Mouse (Mus musculus) MEL (cell line): ENCODE measurements around the gene Poc1a. TPM values are rescaled to one million over a fixed set of nuclear protein-coding genes. Genes with fewer than 3 reads are reported as not detected.

ENCODE experiments used
- DNase-seq: peaks from one replicate; pipeline ENCODE4 v3.0.0; 2011; ENCODE audit warnings: low read depth, low spot score
- H3K27ac ChIP-seq: 2 replicates; pipeline ENCODE4 v1.5.1; 2012; ENCODE audit warnings: low read depth, mild to moderate bottlenecking, control low read depth, low read length, moderate library complexity; ENCODE audit not compliant: control insufficient read depth
- H3K27me3 ChIP-seq, 2 experiments: fragments of 150-350 bp in 1 of 2; sonication (generic) in 1 of 2; 2 replicates each; pipeline ENCODE4 v1.6.1; 2012; ENCODE audit warnings: low read length in 2 of 2, mild to moderate bottlenecking in 2 of 2, improper control_type of control experiment in 1 of 2, moderate library complexity in 1 of 2; ENCODE audit not compliant: insufficient read depth in 2 of 2, control insufficient read depth in 1 of 2
- H3K36me3 ChIP-seq, 2 experiments: 2 replicates each; pipeline ENCODE4 v1.6.1; 2012 to 2014; ENCODE audit warnings: low read length in 2 of 2, improper control_type of control experiment in 1 of 2, inconsistent platforms in 1 of 2, mild to moderate bottlenecking in 1 of 2; ENCODE audit not compliant: insufficient read depth in 2 of 2, control insufficient read depth in 1 of 2
- H3K4me1 ChIP-seq, 2 experiments: fragments of 150-350 bp in 1 of 2; sonication (generic) in 1 of 2; 2 replicates each; pipeline ENCODE4 v1.6.1; 2012; ENCODE audit warnings: low read length in 2 of 2, improper control_type of control experiment in 1 of 2, mild to moderate bottlenecking in 1 of 2; ENCODE audit not compliant: insufficient read depth in 2 of 2, control insufficient read depth in 1 of 2
- H3K4me3 ChIP-seq, 2 experiments: fragments of 150-350 bp in 1 of 2; sonication (generic) in 1 of 2; 2 replicates each; pipeline ENCODE4 v1.5.1; 2012; ENCODE audit warnings: low read depth in 2 of 2, low read length in 2 of 2, mild to moderate bottlenecking in 2 of 2, moderate library complexity in 2 of 2, control low read depth in 1 of 2, improper control_type of control experiment in 1 of 2; ENCODE audit not compliant: control insufficient read depth in 1 of 2, insufficient read depth in 1 of 2
- H3K79me2 ChIP-seq: 2 replicates; pipeline ENCODE4 v1.6.1; 2012; ENCODE audit warnings: mild to moderate bottlenecking, low read length, moderate library complexity; ENCODE audit not compliant: control insufficient read depth, poor library complexity, insufficient read depth
- H3K9ac ChIP-seq: 2 replicates; pipeline ENCODE4 v1.6.1; 2012; ENCODE audit warnings: low read depth, mild to moderate bottlenecking, control low read depth, low read length, moderate library complexity; ENCODE audit not compliant: control insufficient read depth, poor library complexity, severe bottlenecking
- H3K9me3 ChIP-seq: fragments of 150-350 bp; sonication (generic); replicated peaks from 2 replicates; pipeline ENCODE4 v1.6.1; 2012; ENCODE audit warnings: mild to moderate bottlenecking, low read length, improper control_type of control experiment, moderate library complexity; ENCODE audit not compliant: insufficient read depth
- BHLHE40 ChIP-seq: IDR thresholded peaks from 2 replicates; pipeline ENCODE4 v1.6.1; 2012; ENCODE audit warnings: low read depth, mild to moderate bottlenecking, inconsistent platforms, low read length, improper control_type of control experiment, borderline replicate concordance
- CHD2 ChIP-seq: IDR thresholded peaks from 2 replicates; pipeline ENCODE4 v1.6.1; 2011; ENCODE audit warnings: low read length, improper control_type of control experiment
- ELF1 ChIP-seq: IDR thresholded peaks from 2 replicates; pipeline ENCODE4 v1.6.1; 2014; ENCODE audit warnings: low read depth, mild to moderate bottlenecking, inconsistent platforms, low read length, improper control_type of control experiment, moderate library complexity
- EP300 ChIP-seq, 2 experiments: IDR thresholded peaks; 2 replicates each; pipeline ENCODE4 v1.6.1; 2011; ENCODE audit warnings: improper control_type of control experiment in 2 of 2, low read length in 2 of 2, low read depth in 1 of 2, mild to moderate bottlenecking in 1 of 2
- GATA1 ChIP-seq: IDR thresholded peaks from 2 replicates; pipeline ENCODE4 v1.6.1; 2011; ENCODE audit warnings: low read depth, low read length, improper control_type of control experiment
- JUND ChIP-seq: IDR thresholded peaks from 2 replicates; pipeline ENCODE4 v1.6.1; 2011; ENCODE audit warnings: low read depth, mild to moderate bottlenecking, improper control_type of control experiment, low read length
- MAFK ChIP-seq: IDR thresholded peaks from 2 replicates; pipeline ENCODE4 v1.6.1; 2011; ENCODE audit warnings: low read depth, mild to moderate bottlenecking, low read length, improper control_type of control experiment, borderline replicate concordance
- MAX ChIP-seq: IDR thresholded peaks from 2 replicates; pipeline ENCODE4 v1.6.1; 2011; ENCODE audit warnings: low read length, improper control_type of control experiment
- MAZ ChIP-seq: IDR thresholded peaks from 2 replicates; pipeline ENCODE4 v1.6.1; 2012; ENCODE audit warnings: low read depth, mild to moderate bottlenecking, inconsistent platforms, low read length, improper control_type of control experiment
- MEF2A ChIP-seq: IDR thresholded peaks from 2 replicates; pipeline ENCODE4 v1.6.1; 2014; ENCODE audit warnings: low read depth, mild to moderate bottlenecking, inconsistent platforms, low read length, improper control_type of control experiment; ENCODE audit not compliant: poor library complexity, insufficient replicate concordance, severe bottlenecking; ENCODE audit errors: extremely low read depth
- MYB ChIP-seq: IDR thresholded peaks from 2 replicates; pipeline ENCODE4 v1.6.1; 2011; ENCODE audit warnings: mild to moderate bottlenecking, low read depth, low read length, improper control_type of control experiment
- NELFE ChIP-seq: IDR thresholded peaks from 2 replicates; pipeline ENCODE4 v1.6.1; 2011; ENCODE audit warnings: low read depth, low read length, improper control_type of control experiment
- NRF1 ChIP-seq: IDR thresholded peaks from 2 replicates; pipeline ENCODE4 v1.6.1; 2014; ENCODE audit warnings: low read depth, mild to moderate bottlenecking, inconsistent platforms, low read length, improper control_type of control experiment, moderate library complexity; ENCODE audit not compliant: poor library complexity, insufficient read depth, severe bottlenecking
- POLR2A ChIP-seq, 2 experiments: IDR thresholded peaks; 2 replicates each; pipeline ENCODE4 v1.6.1; 2011 to 2012; ENCODE audit warnings: low read length in 2 of 2, mild to moderate bottlenecking in 2 of 2, control low read depth in 1 of 2, improper control_type of control experiment in 1 of 2, low read depth in 1 of 2, moderate library complexity in 1 of 2; ENCODE audit not compliant: control insufficient read depth in 1 of 2, insufficient read depth in 1 of 2, poor library complexity in 1 of 2
- POLR2AphosphoS5 ChIP-seq: IDR thresholded peaks from 2 replicates; pipeline ENCODE4 v1.6.1; 2012; ENCODE audit warnings: low read depth, borderline replicate concordance, mild to moderate bottlenecking, inconsistent platforms, low read length, moderate library complexity, mixed read lengths
- RAD21 ChIP-seq: IDR thresholded peaks from 2 replicates; pipeline ENCODE4 v1.6.1; 2011; ENCODE audit warnings: mild to moderate bottlenecking, low read depth, low read length, improper control_type of control experiment
- RCOR1 ChIP-seq: IDR thresholded peaks from 2 replicates; pipeline ENCODE4 v1.6.1; 2012; ENCODE audit warnings: low read depth, mild to moderate bottlenecking, inconsistent platforms, low read length, improper control_type of control experiment
- SIN3A ChIP-seq: IDR thresholded peaks from 2 replicates; pipeline ENCODE4 v1.6.1; 2012; ENCODE audit warnings: low read length, improper control_type of control experiment, inconsistent platforms
- SMC3 ChIP-seq: IDR thresholded peaks from 2 replicates; pipeline ENCODE4 v1.6.1; 2011; ENCODE audit warnings: low read depth, low read length, improper control_type of control experiment
- TAL1 ChIP-seq: IDR thresholded peaks from 2 replicates; pipeline ENCODE4 v1.6.1; 2012; ENCODE audit warnings: mild to moderate bottlenecking, inconsistent platforms, low read length, moderate library complexity, mixed read lengths
- TBP ChIP-seq: IDR thresholded peaks from 2 replicates; pipeline ENCODE4 v1.8.0; 2011; ENCODE audit warnings: low read depth, low read length, improper control_type of control experiment
- USF1 ChIP-seq: IDR thresholded peaks from 2 replicates; pipeline ENCODE4 v1.6.1; 2014; ENCODE audit warnings: low read depth, mild to moderate bottlenecking, inconsistent platforms, low read length, improper control_type of control experiment, moderate library complexity
- USF2 ChIP-seq, 2 experiments: IDR thresholded peaks; 2 replicates each; pipeline ENCODE4 v1.6.1; 2011 to 2012; ENCODE audit warnings: improper control_type of control experiment in 2 of 2, low read length in 2 of 2, borderline replicate concordance in 1 of 2, inconsistent platforms in 1 of 2, low read depth in 1 of 2, mild to moderate bottlenecking in 1 of 2; ENCODE audit not compliant: insufficient read depth in 1 of 2
- ZC3H11A ChIP-seq: IDR thresholded peaks from 2 replicates; pipeline ENCODE4 v1.6.1; 2012; ENCODE audit warnings: low read depth, mild to moderate bottlenecking, inconsistent platforms, low read length, improper control_type of control experiment
- ZKSCAN1 ChIP-seq: IDR thresholded peaks from 2 replicates; pipeline ENCODE4 v1.6.1; 2012; ENCODE audit warnings: low read depth, mild to moderate bottlenecking, inconsistent platforms, low read length, improper control_type of control experiment, moderate library complexity
- ZNF384 ChIP-seq: IDR thresholded peaks from 2 replicates; pipeline ENCODE4 v1.6.1; 2012; ENCODE audit warnings: low read depth, mild to moderate bottlenecking, inconsistent platforms, low read length, improper control_type of control experiment
- polyA plus RNA-seq, 2 experiments: library from polyadenylated mRNA; stranded (reverse) in 1 of 2; unstranded in 1 of 2; fragments of >175 nt in 1 of 2; fragments of >200 nt in 1 of 2; gene quantifications; 2 replicates each; pipeline versions ENCODE4 v1.2.1 to v1.2.4; 2012; ENCODE audit warnings: low replicate concordance in 2 of 2, low read depth in 1 of 2; ENCODE audit not compliant: insufficient read length in 2 of 2, insufficient read depth in 1 of 2, missing spikeins in 1 of 2
- total RNA-seq: library from RNA; depleted of rRNA; stranded (reverse); fragments of 300-350 nt; gene quantifications from 2 replicates; pipeline ENCODE4 v1.2.3, GENCODE M21; 2012

Poc1a gene
- total and polyA plus RNA-seq, 3 experiments, result 33.8 to 41.3 TPM; not detected in 1

GRCm38 (mm10) chr9:106308555-106308954 lies 27.7 kb downstream of the Poc1a start:
- H3K4me1 ChIP-seq, result no peaks in the 10 kb centered on the region
- no peaks in the 10 kb centered on the region for H3K9me3 ChIP-seq
- H3K9ac ChIP-seq, result no peak overlapping the region
- no peak for DNase-seq
- H3K4me3 ChIP-seq, result no peak overlapping the region
- TF ChIP-seq MEF2A (no peak), NRF1 (no peak), MAFK (no peak), SIN3A (no peak), ZNF384 (no peak), RAD21 (no peak), GATA1 (no peak), NELFE (no peak), TBP (no peak), USF1 (no peak), CHD2 (no peak), SMC3 (no peak), ELF1 (no peak), BHLHE40 (no peak), POLR2AphosphoS5 (no peak), TAL1 (no peak), RCOR1 (no peak), POLR2A (IDR thresholded peaks at IDR 0.05; ENCODE audit: control insufficient read depth in 1 of 2, insufficient read depth in 1 of 2, low read depth in 1 of 2, low read length in 2 of 2, poor library complexity in 1 of 2) (no peak), USF2 (IDR thresholded peaks at IDR 0.05; ENCODE audit: borderline replicate concordance in 1 of 2, insufficient read depth in 1 of 2, low read depth in 1 of 2, low read length in 2 of 2) (no peak)
- TF ChIP-seq, all 39 proteins: peak for 0
- H3K79me2 ChIP-seq, result no peaks in the 10 kb centered on the region
- H3K27me3 ChIP-seq, result no peaks in the 10 kb centered on the region
- H3K27ac ChIP-seq, result no peak overlapping the region
- no peaks in the 10 kb centered on the region; a peak in 1 of 4 replicates for H3K36me3 ChIP-seq

- Histone ChIP-seq H3K9ac (no peak overlapping the region), H3K36me3 (no peaks in the 10 kb centered on the region; a peak in 1 of 4 replicates), H3K27me3 (no peaks in the 10 kb centered on the region), H3K4me1 (no peaks in the 10 kb centered on the region), H3K27ac (no peak overlapping the region), H3K9me3 (no peaks in the 10 kb centered on the region), H3K79me2 (no peaks in the 10 kb centered on the region), H3K4me3 (no peak overlapping the region)
- TF ChIP-seq MYB (no peak), RCOR1 (no peak), TBP (no peak), NELFE (no peak), SMC3 (no peak), JUND (no peak), MAX (no peak), ZC3H11A (no peak), EP300 (IDR thresholded peaks at IDR 0.05; ENCODE audit: low read depth in 1 of 2, low read length in 2 of 2) (no peak), MAZ (no peak), ZKSCAN1 (no peak), MEF2A (no peak)
- no peak for DNase-seq
These were observed 28.1 kb downstream of the Poc1a start for GRCm38 (mm10) chr9:106308983-106309382.
